Mouse (Mus musculus) effector memory CD4-positive, alpha-beta T cell, adult 7 months (primary cell): ENCODE results near the gene Ankrd42. TPM values are rescaled to one million over a fixed set of nuclear protein-coding genes. Genes with fewer than 3 reads are reported as not detected.

Experiments used
- polyA plus RNA-seq: library from polyadenylated mRNA; unstranded; fragments of 100-300 nt; shearing (Covaris generic); gene quantifications from one replicate; pipeline ENCODE4 v1.2.1, GENCODE M21; 2017

Gene Ankrd42
- polyA plus RNA-seq, result not detected

GRCm38 (mm10) chr7:92637021-92637625 is at the start of gene Ankrd42:
Gene Ankrd42, minus strand, starts transcription at chr7:92637142.

DNA sequence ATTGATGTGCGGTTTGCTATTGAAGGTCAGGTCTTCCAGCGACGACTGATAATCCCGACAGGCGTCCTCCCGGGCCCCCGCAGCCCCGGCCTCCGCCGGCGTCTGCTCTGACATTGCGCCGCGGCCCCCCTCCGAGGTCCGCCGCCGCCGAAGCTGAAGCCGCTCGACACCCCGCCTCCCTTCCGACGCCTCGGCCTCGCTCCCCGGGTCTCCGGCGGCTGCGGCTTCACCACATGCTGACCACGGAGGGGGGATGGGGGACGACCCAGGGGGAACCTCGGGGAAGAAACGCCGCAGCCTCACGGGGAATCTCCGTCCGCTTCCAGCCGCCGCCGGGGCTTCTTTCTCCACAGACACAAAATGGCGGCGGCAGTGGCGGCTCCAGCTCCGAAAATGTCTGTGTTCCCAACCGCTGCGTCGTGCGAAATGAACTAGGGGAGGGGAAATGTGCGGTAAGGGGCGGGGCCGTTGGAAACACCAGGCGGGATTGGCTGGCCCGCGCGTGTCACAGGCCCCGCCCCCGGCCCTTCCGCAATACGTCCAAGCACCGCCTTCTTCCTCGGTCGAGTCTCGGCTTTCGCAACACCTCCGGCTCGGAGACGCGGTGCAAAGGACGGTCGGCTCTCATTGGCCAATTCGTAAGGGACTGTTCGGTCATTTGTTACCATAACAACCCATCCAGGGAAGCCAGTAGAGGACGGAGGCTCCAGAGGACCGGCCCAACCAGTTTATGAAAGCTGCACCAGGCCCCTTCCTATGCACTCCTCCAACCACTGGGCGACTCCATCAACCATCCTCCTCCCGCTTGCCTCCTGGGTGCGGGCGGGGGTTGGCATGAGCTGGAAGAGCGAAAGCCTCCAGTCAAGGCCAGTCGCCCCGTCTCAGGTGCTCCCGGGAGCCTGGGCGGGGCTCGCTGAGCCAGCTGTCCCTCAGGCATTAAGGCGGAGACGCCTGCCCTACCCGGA is 32.8 kb upstream of the Ankrd42 start, which contains the start of gene Pcf11:
Pcf11 (minus strand) TSS at position 428 of the 965 bp plus-strand sequence.

DNA sequence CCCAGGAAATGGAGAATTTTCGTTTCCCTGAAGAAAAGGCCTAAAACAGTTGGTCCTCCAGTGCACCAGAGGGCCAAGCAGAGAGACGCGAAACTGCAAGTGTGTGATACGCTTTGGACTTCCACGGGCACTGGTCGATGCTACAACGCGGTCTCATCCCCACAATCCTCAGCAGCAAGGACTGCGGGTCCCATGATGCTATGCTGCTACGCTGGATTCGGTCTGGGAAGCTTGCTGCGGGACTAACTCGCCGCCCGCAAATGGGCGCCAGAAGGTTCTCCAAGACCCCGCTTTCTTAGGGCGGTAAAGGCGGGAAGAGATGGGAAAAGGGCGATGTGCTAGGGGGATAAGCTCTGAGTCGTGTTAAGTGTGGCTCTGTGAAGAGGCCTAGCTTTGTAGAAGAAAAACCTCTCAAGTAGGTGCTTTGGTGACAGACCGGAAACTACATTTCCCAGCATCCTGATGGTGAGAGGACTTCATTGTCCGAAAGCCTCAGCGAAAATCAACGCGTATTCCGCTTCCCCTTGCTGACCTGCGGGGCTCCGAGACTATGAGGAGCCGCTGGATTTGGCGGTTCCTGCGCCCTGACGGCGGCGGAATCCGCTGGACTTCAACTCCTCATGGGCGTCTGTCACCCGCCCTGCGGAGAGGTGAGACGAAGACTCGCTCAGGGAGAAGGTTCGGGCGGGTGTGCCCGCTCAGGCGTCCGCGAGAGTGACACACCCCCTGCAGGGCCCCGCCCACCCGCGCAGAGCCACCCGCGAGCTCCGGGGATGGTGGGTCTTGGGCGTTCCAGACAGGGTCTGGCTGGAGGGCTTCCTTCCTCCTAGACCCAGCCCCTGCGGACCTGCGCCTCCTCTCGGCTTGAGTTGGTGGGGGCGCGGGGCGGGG is 75.7 kb downstream of the Ankrd42 start, which contains the start of gene Ccdc90b:
Ccdc90b (plus strand) TSS at position 164 of the 891 bp plus-strand sequence.

Other genes with a start within 250 kb of the Ankrd42 start
- gene Ccdc90b, start 76.0 kb downstream of the Ankrd42 start, polyA plus RNA-seq, result 8.7 TPM
- 70.9 TPM for gene Pcf11, start 32.8 kb upstream of the Ankrd42 start, polyA plus RNA-seq
- gene Rab30, start 104.5 kb upstream of the Ankrd42 start, polyA plus RNA-seq, result 0.04 TPM
- 3.7 TPM for gene Ddias, start 237.1 kb upstream of the Ankrd42 start, polyA plus RNA-seq
- gene Prcp, start 237.3 kb upstream of the Ankrd42 start, polyA plus RNA-seq, result 22.8 TPM